Mouse (Mus musculus) liver, embryonic 16.5 days (tissue): ENCODE results near the gene Lpcat3. TPM values are rescaled to one million over a fixed set of nuclear protein-coding genes. Genes with fewer than 3 reads are reported as not detected.
"Not testable (repeated sequence)": the region's sequence is repeated elsewhere in the genome, so short reads cannot be mapped to it uniquely, and the experiment has no call there.

Experiments
- ATAC-seq: fragments of 200-750 bp; cut with Nextera tagmentation; 2 replicates; pipeline ENCODE4 v1.8.0; 2017; ENCODE audit warnings: low read depth, mild to moderate bottlenecking, moderate number of reproducible peaks, moderate library complexity
- H3K27ac ChIP-seq: fragments of 300-500 bp; sonication (generic); 2 replicates; pipeline ENCODE4 v1.5.1; 2014; ENCODE audit warnings: mild to moderate bottlenecking, low read length
- H3K27me3 ChIP-seq: fragments of 300-500 bp; sonication (generic); 2 replicates; pipeline ENCODE4 v1.6.1; 2014; ENCODE audit warnings: low read depth, low read length, mixed read lengths; ENCODE audit not compliant: control insufficient read depth, insufficient read depth
- H3K36me3 ChIP-seq: fragments of 300-500 bp; sonication (generic); 2 replicates; pipeline ENCODE4 v1.6.1; 2014; ENCODE audit warnings: mild to moderate bottlenecking; ENCODE audit not compliant: control insufficient read depth, insufficient read depth
- H3K4me1 ChIP-seq: fragments of 300-500 bp; sonication (generic); 2 replicates; pipeline ENCODE4 v1.6.1; 2014; ENCODE audit warnings: low read depth, low read length, mixed read lengths; ENCODE audit not compliant: control insufficient read depth
- H3K4me2 ChIP-seq: fragments of 300-500 bp; sonication (generic); 2 replicates; pipeline ENCODE4 v1.6.1; 2014; ENCODE audit warnings: low read depth, low read length, mixed read lengths
- H3K4me3 ChIP-seq: fragments of 300-500 bp; sonication (generic); 2 replicates; pipeline ENCODE4 v1.5.1; 2014; ENCODE audit warnings: low read depth, mild to moderate bottlenecking, low read length
- H3K9ac ChIP-seq: fragments of 300-500 bp; sonication (generic); 2 replicates; pipeline ENCODE4 v1.6.1; 2014; ENCODE audit warnings: low read depth, low read length
- H3K9me3 ChIP-seq: fragments of 300-500 bp; sonication (generic); replicated peaks from 2 replicates; pipeline ENCODE4 v1.6.1; 2016; ENCODE audit warnings: low read length; ENCODE audit not compliant: control insufficient read depth
- WGBS: fragments of 180-500 bp; shearing (Covaris S2); extraction: QIAGEN DNeasy Blood & Tissue Kit; methylation state at CpG from one replicate; pipeline ENCODE4 v1.1.7; 2014; ENCODE audit not compliant: insufficient replicate concordance; 5-methylcytosine and 5-hydroxymethylcytosine counted together
- polyA plus RNA-seq: library from polyadenylated mRNA; unstranded; fragments of >200 nt; fragmentation: Nextera tagmentation; extraction: Ambion mirVana; gene quantifications from 2 replicates; pipeline ENCODE4 v1.2.1, GENCODE M21; 2015

The Lpcat3 gene
- 80.1 and 88.6 TPM in 2 replicates for polyA plus RNA-seq

DNA sequence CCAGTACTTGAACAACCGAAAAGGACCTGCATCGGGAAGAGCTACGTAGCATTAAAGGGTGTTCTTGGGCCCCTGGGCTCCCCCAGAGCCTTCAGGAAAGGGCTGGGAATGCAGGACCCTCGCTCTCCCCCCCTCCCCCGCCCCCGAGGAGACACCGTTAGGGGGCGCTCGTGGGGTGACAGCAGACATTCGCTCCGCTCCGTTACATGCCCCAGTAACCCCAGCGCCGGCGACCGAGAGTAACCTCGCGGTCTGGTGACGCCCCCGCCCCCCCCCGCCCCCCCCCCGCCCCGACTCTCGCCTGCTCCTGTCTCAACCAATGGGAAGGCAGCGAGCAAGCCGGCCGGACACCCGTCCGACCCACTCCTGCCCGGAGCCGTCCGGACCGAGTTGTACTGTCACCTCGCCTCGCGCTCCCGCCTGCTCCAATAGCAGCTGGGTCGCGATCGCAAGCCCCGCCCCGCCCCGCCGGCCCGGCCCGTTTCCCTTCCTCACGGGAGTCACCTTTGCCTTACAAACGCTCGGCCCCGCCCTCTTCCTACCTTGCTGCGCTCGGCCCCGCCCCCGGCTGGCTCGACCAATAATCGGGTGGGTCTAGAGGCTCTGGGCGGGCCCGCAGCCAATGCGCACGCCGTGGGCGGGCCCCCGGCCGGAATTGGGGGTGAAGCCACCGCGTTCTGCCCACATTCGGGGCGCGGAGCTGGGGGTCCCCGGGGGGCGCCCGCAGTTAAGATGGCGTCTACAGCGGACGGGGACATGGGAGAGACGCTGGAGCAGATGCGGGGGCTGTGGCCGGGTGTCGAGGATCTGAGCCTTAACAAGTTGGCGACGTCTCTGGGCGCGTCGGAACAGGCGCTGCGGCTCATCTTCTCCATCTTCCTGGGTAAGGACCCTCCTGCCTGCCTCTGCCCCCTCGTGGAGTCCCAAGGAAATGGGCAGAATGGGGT lies at the start of gene Lpcat3:
Lpcat3 (plus strand) TSS at position 551 of the 947 bp plus-strand sequence.
- no peaks in the 10 kb centered on the region for H3K36me3 ChIP-seq
- 1% methylated on average over 76 of the region's 87 CpGs for WGBS
- H3K9ac ChIP-seq: peak within 1 kb of the TSS; percentile 89
- no peaks in the 10 kb centered on the region for H3K9me3 ChIP-seq
- H3K27ac ChIP-seq: peak within 1 kb of the TSS; percentile 88
- no peaks in the 10 kb centered on the region for H3K27me3 ChIP-seq
- ATAC-seq: peak; percentile 96
- peak within 1 kb of the TSS; percentile 94 for H3K4me3 ChIP-seq
- H3K4me2 ChIP-seq: peak within 1 kb of the TSS; percentile 89
- peaks cover 21% of the 10 kb centered on the region for H3K4me1 ChIP-seq

DNA sequence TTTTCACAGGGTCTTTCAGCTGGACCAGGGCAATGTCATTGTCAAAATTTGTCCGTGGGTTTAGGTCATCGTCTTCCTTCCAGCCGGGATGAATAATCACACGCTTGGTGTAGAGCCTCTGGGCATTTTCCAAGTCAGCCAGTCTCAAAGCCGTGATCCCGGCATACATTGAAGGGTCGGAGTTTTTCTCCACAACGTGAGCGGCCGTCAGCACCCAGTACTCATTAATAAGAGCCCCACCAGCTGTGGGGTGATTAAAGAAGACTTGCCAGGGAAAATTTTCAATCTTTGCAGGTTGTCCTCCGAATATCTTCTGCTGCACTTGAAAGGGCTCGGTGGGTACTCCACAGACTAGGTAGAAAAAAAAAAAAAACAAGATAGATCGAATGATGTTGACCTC lies 37.2 kb upstream of the Lpcat3 start:
- no peak overlapping the region for H3K27ac ChIP-seq
- WGBS: 72% methylated on average over 13 of the region's 13 CpGs
- H3K27me3 ChIP-seq: no peaks in the 10 kb centered on the region
- H3K9me3 ChIP-seq: no peaks in the 10 kb centered on the region
- no peak overlapping the region for H3K4me2 ChIP-seq
- ATAC-seq: no peak
- H3K9ac ChIP-seq: no peak overlapping the region
- H3K36me3 ChIP-seq: no peaks in the 10 kb centered on the region
- no peak overlapping the region for H3K4me3 ChIP-seq
- no peaks in the 10 kb centered on the region for H3K4me1 ChIP-seq

DNA sequence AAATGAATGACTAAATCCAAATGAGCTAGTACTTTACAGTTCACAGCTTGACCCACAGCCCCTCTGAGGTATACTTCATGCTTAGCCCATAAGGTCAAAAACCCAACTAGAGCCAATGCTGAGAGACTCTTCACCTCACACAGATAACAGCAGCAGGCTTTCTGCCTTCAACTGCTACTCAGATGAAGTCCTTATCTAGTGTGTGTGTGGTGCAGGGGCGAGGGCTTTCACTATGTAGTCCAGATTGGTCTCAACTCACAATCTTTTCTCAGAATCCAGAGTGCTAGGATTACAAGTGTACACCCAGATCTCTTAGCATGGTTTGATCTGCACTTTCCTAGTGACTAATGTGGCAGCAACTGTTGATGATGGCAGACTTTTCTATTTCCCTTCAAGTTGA lies 36.6 kb upstream of the Lpcat3 start:
- not testable (repeated sequence) for H3K4me1 ChIP-seq, H3K9me3 ChIP-seq, H3K4me2 ChIP-seq, H3K36me3 ChIP-seq, H3K27ac ChIP-seq, H3K4me3 ChIP-seq, ATAC-seq, H3K9ac ChIP-seq, H3K27me3 ChIP-seq
- 8% methylated on average over 1 of the region's 1 CpGs for WGBS

DNA sequence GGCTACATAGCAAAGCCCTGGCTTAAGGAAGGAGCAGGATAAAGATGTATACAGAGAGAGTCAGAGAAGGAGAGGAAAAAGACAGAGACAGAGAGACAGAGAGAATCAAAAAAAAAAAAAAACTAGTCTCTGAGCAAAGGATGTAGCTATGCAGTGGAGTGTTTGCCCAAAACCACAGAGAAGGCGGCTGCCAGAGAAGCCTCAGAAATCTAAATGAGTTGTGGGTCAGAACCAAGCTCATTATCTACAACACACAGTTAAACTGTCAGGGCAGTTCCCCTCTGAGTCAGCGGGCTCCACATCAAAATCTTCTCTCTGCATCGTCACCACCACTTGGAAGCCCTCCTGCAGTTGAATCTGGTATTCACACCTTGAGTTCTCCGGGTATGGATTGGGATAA lies 32.1 kb upstream of the Lpcat3 start:
- H3K36me3 ChIP-seq: no peaks in the 10 kb centered on the region

DNA sequence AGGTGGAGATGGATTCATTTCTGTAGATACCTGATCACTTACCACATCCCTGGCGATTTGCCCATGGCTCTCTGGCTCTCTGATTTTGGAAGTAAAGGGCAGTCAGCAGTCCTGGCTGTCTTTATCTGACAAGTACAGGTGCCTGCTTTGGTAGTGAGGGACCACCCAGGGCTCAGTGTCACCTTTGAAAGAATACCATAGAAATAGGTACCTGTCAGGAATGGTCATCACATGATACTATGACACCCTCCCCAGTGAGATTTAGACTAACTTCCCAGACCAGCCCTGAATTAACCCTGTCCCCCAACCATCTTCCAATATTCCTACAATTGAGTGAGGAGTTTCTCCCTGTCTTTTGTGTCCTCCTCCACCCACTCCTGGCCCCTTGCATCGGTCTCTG lies 26.8 kb upstream of the Lpcat3 start, which contains the start of gene C1s2:
C1s2 (minus strand) TSS at position 101 of the 400 bp plus-strand sequence.
- H3K4me1 ChIP-seq, H3K36me3 ChIP-seq, H3K27me3 ChIP-seq, H3K4me2 ChIP-seq, ATAC-seq, H3K4me3 ChIP-seq, H3K9ac ChIP-seq, H3K9me3 ChIP-seq, H3K27ac ChIP-seq: not testable (repeated sequence)
- 59% methylated on average over 2 of the region's 2 CpGs for WGBS

More for the DNA sequence above, 32.1 kb upstream of the Lpcat3 start:
- Histone ChIP-seq H3K4me3 (no peak overlapping the region), H3K4me2 (no peak overlapping the region), H3K4me1 (no peaks in the 10 kb centered on the region), H3K27ac (no peak overlapping the region), H3K9ac (no peak overlapping the region), H3K27me3 (no peaks in the 10 kb centered on the region), H3K9me3 (no peaks in the 10 kb centered on the region)
- 41% methylated on average over 4 of the region's 4 CpGs for WGBS
- no peak for ATAC-seq

DNA sequence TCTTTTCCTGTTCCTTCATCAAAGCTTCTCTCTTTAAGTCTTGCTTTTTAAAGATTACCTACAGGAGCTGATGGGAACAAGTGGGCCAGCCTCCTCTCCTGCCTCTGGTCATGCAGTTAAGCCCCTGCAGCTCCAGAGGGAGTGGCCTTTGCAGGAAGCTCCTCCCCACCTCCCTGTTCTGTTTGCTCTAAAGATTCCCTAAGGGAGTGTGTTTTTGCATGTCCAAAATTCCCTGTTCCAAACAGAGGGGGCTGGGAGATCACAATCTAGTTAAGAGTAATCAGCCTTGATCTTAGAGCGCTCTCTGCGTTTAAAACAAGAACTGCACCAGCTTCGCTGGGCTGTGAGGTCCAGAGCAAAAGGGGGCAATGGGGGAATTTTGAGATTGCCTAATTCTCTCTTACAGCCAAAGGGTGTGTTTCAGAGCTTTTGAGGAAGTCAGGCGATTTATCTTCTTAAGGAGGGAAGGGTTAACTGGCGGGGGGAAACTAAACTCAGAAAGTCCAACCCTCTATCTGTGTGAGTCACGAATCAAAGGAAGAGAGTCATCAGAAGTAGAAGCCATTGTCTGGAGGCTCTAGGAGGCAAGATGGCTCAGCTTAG lies 25.9 kb upstream of the Lpcat3 start:
- not testable (repeated sequence) for H3K4me2 ChIP-seq, H3K27ac ChIP-seq, H3K4me1 ChIP-seq, H3K4me3 ChIP-seq, H3K27me3 ChIP-seq, H3K9me3 ChIP-seq, H3K9ac ChIP-seq, H3K36me3 ChIP-seq
- 12% methylated on average over 6 of the region's 6 CpGs for WGBS
- peak; percentile 64 for ATAC-seq

DNA sequence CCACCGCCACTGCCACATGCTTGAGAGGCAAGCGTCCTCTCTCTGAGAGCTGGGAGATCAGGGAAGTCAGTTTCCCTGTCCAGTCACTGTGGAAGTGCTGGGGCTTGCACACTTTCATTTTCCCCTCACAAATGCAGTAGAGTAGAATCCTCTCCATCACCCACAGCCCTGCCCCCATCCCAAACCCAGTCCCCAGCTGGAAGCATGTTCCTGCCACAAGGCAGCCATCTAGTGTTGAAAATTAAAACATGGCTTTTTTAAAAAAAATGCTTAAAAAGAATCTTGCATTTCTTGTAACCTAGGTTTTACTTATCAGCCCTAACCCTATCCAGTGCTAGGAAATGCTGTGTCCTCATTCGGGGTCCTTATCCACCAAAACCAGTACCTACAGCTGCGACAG lies 22.8 kb upstream of the Lpcat3 start:
- no peaks in the 10 kb centered on the region for H3K36me3 ChIP-seq
- H3K27me3 ChIP-seq: no peaks in the 10 kb centered on the region
- H3K4me3 ChIP-seq: no peak overlapping the region
- no peaks in the 10 kb centered on the region for H3K9me3 ChIP-seq
- H3K4me1 ChIP-seq: peaks cover 1% of the 10 kb centered on the region; the same call in 1 of the 2 replicates
- H3K4me2 ChIP-seq: no peak overlapping the region
- H3K9ac ChIP-seq: no peak overlapping the region
- 43% methylated on average over 3 of the region's 4 CpGs for WGBS
- ATAC-seq: no peak
- H3K27ac ChIP-seq: no peak overlapping the region

DNA sequence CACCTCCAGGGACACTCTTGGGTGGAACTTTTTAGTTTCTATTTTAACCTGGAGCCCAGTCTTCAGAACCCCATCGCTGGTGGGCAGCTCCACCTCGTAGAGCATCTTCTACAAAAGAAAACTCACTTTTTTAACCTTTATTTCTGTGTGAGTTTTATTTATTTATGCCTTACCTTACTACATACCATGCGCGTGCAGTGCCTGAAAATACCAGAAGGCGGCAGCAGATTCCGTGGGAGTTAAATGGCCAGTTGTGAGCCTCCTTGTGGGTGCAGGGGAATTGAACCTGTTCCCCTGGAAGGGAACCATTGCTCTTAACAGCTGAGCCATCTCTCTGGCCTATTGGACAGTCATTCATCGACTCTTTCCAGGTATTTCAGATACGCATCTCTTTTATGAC lies 21.8 kb upstream of the Lpcat3 start:
- Histone ChIP-seq H3K9ac (no peak overlapping the region), H3K27ac (no peak overlapping the region), H3K4me2 (no peak overlapping the region), H3K36me3 (no peaks in the 10 kb centered on the region), H3K27me3 (no peaks in the 10 kb centered on the region), H3K4me3 (no peak overlapping the region), H3K4me1 (peaks cover 9% of the 10 kb centered on the region), H3K9me3 (no peaks in the 10 kb centered on the region)
- no peak for ATAC-seq
- WGBS: 27% methylated on average over 8 of the region's 8 CpGs

DNA sequence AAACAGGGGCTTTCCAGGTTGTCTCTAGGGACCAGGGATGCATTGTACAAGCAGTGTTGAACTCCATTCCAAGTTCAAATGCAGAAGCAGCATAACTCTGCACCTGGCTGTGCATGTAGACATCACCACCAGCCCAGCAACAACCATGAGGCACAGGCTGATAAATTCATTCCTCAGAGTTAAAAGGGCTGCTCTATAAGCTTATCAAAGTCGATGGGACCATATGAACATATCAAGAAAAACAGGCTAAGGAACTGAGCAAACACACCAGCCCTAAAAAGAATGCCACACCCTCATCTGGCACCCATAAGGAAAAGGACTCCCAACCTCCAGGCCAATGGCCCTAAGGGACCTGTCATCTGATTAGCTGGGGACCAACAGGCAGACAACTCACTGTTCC lies 16.4 kb upstream of the Lpcat3 start:
- H3K4me2 ChIP-seq: peak overlapping the region; percentile 30
- ATAC-seq: peak; percentile 93
- no peaks in the 10 kb centered on the region for H3K36me3 ChIP-seq
- H3K9me3 ChIP-seq: no peaks in the 10 kb centered on the region
- WGBS: 27% methylated on average over 1 of the region's 1 CpGs
- H3K4me1 ChIP-seq: peaks cover 22% of the 10 kb centered on the region
- H3K4me3 ChIP-seq: no peak overlapping the region
- H3K9ac ChIP-seq: no peak overlapping the region
- no peaks in the 10 kb centered on the region for H3K27me3 ChIP-seq
- H3K27ac ChIP-seq: peak overlapping the region; percentile 81
